Mouse (Mus musculus): ENCODE measurements around the gene Ccdc47. TPM values are rescaled to one million over a fixed set of nuclear protein-coding genes. Genes with fewer than 3 reads are reported as not detected.

Gene Ccdc47
- polyA plus RNA-seq, 1 experiment from 2014 or later: 65.7 TPM

GRCm38 (mm10) chr11:106160841-106161721 lies 55.1 kb downstream of the Ccdc47 start, which contains the start of the genes Gm10840 and Limd2:
TSS of gene Gm10840 (plus strand) at chr11:106160850.
TSS of gene Limd2 (minus strand) at chr11:106160860.
- H3K4me1 ChIP-seq (replicated peaks; ENCODE audit: control insufficient read depth, insufficient read depth, low read length): peaks cover 20% of the 10 kb centered on the region
- ATAC-seq (ENCODE audit: low FRiP score): peak; percentile 36
- no peaks in the 10 kb centered on the region for H3K27me3 ChIP-seq (ENCODE audit: control insufficient read depth, insufficient read depth, low read length)

GRCm38 (mm10) chr11:106159921-106160840 lies 56.0 kb downstream of the Ccdc47 start:
- Histone ChIP-seq H3K36me3 (ENCODE audit: control insufficient read depth, insufficient read depth, low read length) (peaks cover 2% of the 10 kb centered on the region; the same call in 1 of the 2 replicates), H3K9ac (ENCODE audit: low read depth, low read length) (peak overlapping the region; percentile 98), H3K4me3 (ENCODE audit: low read depth, low read length) (peak overlapping the region; percentile 87), H3K4me2 (replicated peaks; ENCODE audit: low read depth, low read length) (peak overlapping the region; percentile 80), H3K9me3 (ENCODE audit: control insufficient read depth, low read length) (no peaks in the 10 kb centered on the region), H3K4me1 (replicated peaks; ENCODE audit: control insufficient read depth, insufficient read depth, low read length) (peaks cover 20% of the 10 kb centered on the region), H3K27ac (ENCODE audit: low read depth, low read length) (peak overlapping the region; percentile 98), H3K27me3 (ENCODE audit: control insufficient read depth, insufficient read depth, low read length) (no peaks in the 10 kb centered on the region)
- WGBS: under 1% methylated on average over 41 of the region's 106 CpGs
- peak; percentile 72 for ATAC-seq (ENCODE audit: low FRiP score)
- peak; percentile 84 for DNase-seq (ENCODE audit: low spot score)

More at GRCm38 (mm10) chr11:106160841-106161721, 55.1 kb downstream of the Ccdc47 start, which contains the start of the genes Gm10840 and Limd2:
- H3K9ac ChIP-seq (ENCODE audit: low read depth, low read length): peak within 1 kb of the TSS; percentile 98
- WGBS: 26% methylated on average over 22 of the region's 22 CpGs
- H3K27ac ChIP-seq (ENCODE audit: low read depth, low read length): peak within 1 kb of the TSS; percentile 98
- H3K4me3 ChIP-seq (ENCODE audit: low read depth, low read length): peak within 1 kb of the TSS; percentile 87
- peak; percentile 68 for DNase-seq (ENCODE audit: low spot score)
- H3K36me3 ChIP-seq (ENCODE audit: control insufficient read depth, insufficient read depth, low read length): peaks cover 2% of the 10 kb centered on the region; the same call in 1 of the 2 replicates
- no peaks in the 10 kb centered on the region for H3K9me3 ChIP-seq (ENCODE audit: control insufficient read depth, low read length)
- H3K4me2 ChIP-seq (replicated peaks; ENCODE audit: low read depth, low read length): peak within 1 kb of the TSS; percentile 80

GRCm38 (mm10) chr11:106159216-106159920 lies 56.8 kb downstream of the Ccdc47 start:
- WGBS: 1% methylated on average over 24 of the region's 25 CpGs
- Histone ChIP-seq H3K27ac (ENCODE audit: low read depth, low read length) (peak overlapping the region; percentile 98), H3K4me1 (replicated peaks; ENCODE audit: control insufficient read depth, insufficient read depth, low read length) (peaks cover 20% of the 10 kb centered on the region), H3K4me2 (replicated peaks; ENCODE audit: low read depth, low read length) (peak overlapping the region; percentile 80), H3K36me3 (ENCODE audit: control insufficient read depth, insufficient read depth, low read length) (peaks cover under 1% of the 10 kb centered on the region; the same call in 1 of the 2 replicates), H3K9me3 (ENCODE audit: control insufficient read depth, low read length) (no peaks in the 10 kb centered on the region), H3K4me3 (ENCODE audit: low read depth, low read length) (peak overlapping the region; percentile 87), H3K9ac (ENCODE audit: low read depth, low read length) (peak overlapping the region; percentile 98), H3K27me3 (ENCODE audit: control insufficient read depth, insufficient read depth, low read length) (no peaks in the 10 kb centered on the region)
- ATAC-seq (ENCODE audit: low FRiP score) (peak; percentile 64), DNase-seq (ENCODE audit: low spot score) (no peak)

GRCm38 (mm10) chr11:106158930-106159215 lies 57.3 kb downstream of the Ccdc47 start:
- ATAC-seq (ENCODE audit: low FRiP score): peak; percentile 13; the same call in 1 of the 2 replicates
- peak overlapping the region; percentile 87 for H3K4me3 ChIP-seq (ENCODE audit: low read depth, low read length)
- H3K4me2 ChIP-seq (replicated peaks; ENCODE audit: low read depth, low read length): peak overlapping the region; percentile 80
- H3K4me1 ChIP-seq (replicated peaks; ENCODE audit: control insufficient read depth, insufficient read depth, low read length): peaks cover 20% of the 10 kb centered on the region
- H3K36me3 ChIP-seq (ENCODE audit: control insufficient read depth, insufficient read depth, low read length): no peaks in the 10 kb centered on the region; the same call in 1 of the 2 replicates
- DNase-seq (ENCODE audit: low spot score): no peak
- no peaks in the 10 kb centered on the region for H3K9me3 ChIP-seq (ENCODE audit: control insufficient read depth, low read length)
- WGBS: 53% methylated on average over 9 of the region's 9 CpGs
- H3K9ac ChIP-seq (ENCODE audit: low read depth, low read length): peak overlapping the region; percentile 98
- peak overlapping the region; percentile 98 for H3K27ac ChIP-seq (ENCODE audit: low read depth, low read length)
- H3K27me3 ChIP-seq (ENCODE audit: control insufficient read depth, insufficient read depth, low read length): no peaks in the 10 kb centered on the region

GRCm38 (mm10) chr11:106158081-106158929 lies 57.8 kb downstream of the Ccdc47 start:
- Histone ChIP-seq H3K9me3 (ENCODE audit: control insufficient read depth, low read length) (no peaks in the 10 kb centered on the region), H3K9ac (ENCODE audit: low read depth, low read length) (0 out of 2 replicates have a peak overlapping the region, but pooled peaks have one; percentile 17), H3K36me3 (ENCODE audit: control insufficient read depth, insufficient read depth, low read length) (no peaks in the 10 kb centered on the region; the same call in 1 of the 2 replicates), H3K27ac (ENCODE audit: low read depth, low read length) (peak overlapping the region; percentile 98; the same call in 1 of the 2 replicates), H3K4me3 (ENCODE audit: low read depth, low read length) (peak overlapping the region; percentile 87), H3K27me3 (ENCODE audit: control insufficient read depth, insufficient read depth, low read length) (no peaks in the 10 kb centered on the region), H3K4me1 (replicated peaks; ENCODE audit: control insufficient read depth, insufficient read depth, low read length) (peaks cover 20% of the 10 kb centered on the region), H3K4me2 (replicated peaks; ENCODE audit: low read depth, low read length) (peak overlapping the region; percentile 80)
- ATAC-seq (ENCODE audit: low FRiP score): no peak
- WGBS: 69% methylated on average over 14 of the region's 14 CpGs
- peak; percentile 34 for DNase-seq (ENCODE audit: low spot score)

- no peaks in the 10 kb centered on the region; the same call in 1 of the 2 replicates for H3K36me3 ChIP-seq (ENCODE audit: control insufficient read depth, insufficient read depth, low read length)
- peaks cover 20% of the 10 kb centered on the region for H3K4me1 ChIP-seq (replicated peaks; ENCODE audit: control insufficient read depth, insufficient read depth, low read length)
- no peak overlapping the region for H3K27ac ChIP-seq (ENCODE audit: low read depth, low read length)
- 88% methylated on average over 7 of the region's 7 CpGs for WGBS
- DNase-seq (ENCODE audit: low spot score) (no peak), ATAC-seq (ENCODE audit: low FRiP score) (no peak)
- H3K9ac ChIP-seq (ENCODE audit: low read depth, low read length): no peak overlapping the region
- no peaks in the 10 kb centered on the region for H3K9me3 ChIP-seq (ENCODE audit: control insufficient read depth, low read length)
- H3K4me3 ChIP-seq (ENCODE audit: low read depth, low read length): no peak overlapping the region
- no peak overlapping the region for H3K4me2 ChIP-seq (replicated peaks; ENCODE audit: low read depth, low read length)
- H3K27me3 ChIP-seq (ENCODE audit: control insufficient read depth, insufficient read depth, low read length): no peaks in the 10 kb centered on the region
Observed at GRCm38 (mm10) chr11:106157154-106157553, 59.0 kb downstream of the Ccdc47 start.

GRCm38 (mm10) chr11:106156257-106156656 lies 59.9 kb downstream of the Ccdc47 start:
- no peak for DNase-seq (ENCODE audit: low spot score)
- no peak overlapping the region for H3K4me2 ChIP-seq (replicated peaks; ENCODE audit: low read depth, low read length)
- peaks cover 18% of the 10 kb centered on the region for H3K4me1 ChIP-seq (replicated peaks; ENCODE audit: control insufficient read depth, insufficient read depth, low read length)
- WGBS: 100% methylated on average over 1 of the region's 1 CpGs
- H3K4me3 ChIP-seq (ENCODE audit: low read depth, low read length): no peak overlapping the region
- peaks cover under 1% of the 10 kb centered on the region for H3K36me3 ChIP-seq (ENCODE audit: control insufficient read depth, insufficient read depth, low read length)
- no peak overlapping the region for H3K9ac ChIP-seq (ENCODE audit: low read depth, low read length)
- no peaks in the 10 kb centered on the region for H3K27me3 ChIP-seq (ENCODE audit: control insufficient read depth, insufficient read depth, low read length)
- no peak for ATAC-seq (ENCODE audit: low FRiP score)
- H3K9me3 ChIP-seq (ENCODE audit: control insufficient read depth, low read length): no peaks in the 10 kb centered on the region
- no peak overlapping the region for H3K27ac ChIP-seq (ENCODE audit: low read depth, low read length)
